Mouse (Mus musculus) ZHBTc4 (cell line): Measurements from ENCODE around the gene Morc2a.
"Not testable (repeated sequence)": the region's sequence is repeated elsewhere in the genome, so short reads cannot be mapped to it uniquely, and the experiment has no call there.

ENCODE experiments used
- DNase-seq: peaks from one replicate; pipeline ENCODE4 v3.0.0-alpha.2; 2011; ENCODE audit warnings: low read depth, low spot score

Morc2a gene

GRCm38 (mm10) chr11:3648964-3649841, at the start of gene Morc2a:
Gene Morc2a, plus strand, starts transcription at chr11:3649191.
- DNase-seq = peak; percentile 100

DNA sequence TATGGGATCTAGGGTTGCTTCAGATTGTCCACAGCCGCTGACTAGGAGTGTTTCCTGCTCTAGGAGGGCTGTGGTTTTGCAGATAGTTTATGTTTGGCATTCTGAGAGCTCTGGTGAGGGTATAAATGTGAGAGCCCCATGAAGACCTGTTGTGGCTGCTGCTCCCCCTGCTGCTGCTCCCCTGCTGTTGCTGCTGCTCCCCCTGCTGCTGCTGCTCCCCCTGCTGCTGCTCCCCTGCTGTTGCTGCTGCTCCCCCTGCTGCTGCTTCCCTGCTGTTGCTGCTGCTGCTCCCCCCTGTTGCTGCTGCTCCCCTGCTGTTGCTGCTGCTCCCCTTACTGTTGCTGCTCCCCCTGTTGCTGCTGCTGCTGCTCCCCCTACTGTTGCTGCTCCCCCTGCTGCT, 47.0 kb upstream of the Morc2a start:
- not testable (repeated sequence) for DNase-seq

DNA sequence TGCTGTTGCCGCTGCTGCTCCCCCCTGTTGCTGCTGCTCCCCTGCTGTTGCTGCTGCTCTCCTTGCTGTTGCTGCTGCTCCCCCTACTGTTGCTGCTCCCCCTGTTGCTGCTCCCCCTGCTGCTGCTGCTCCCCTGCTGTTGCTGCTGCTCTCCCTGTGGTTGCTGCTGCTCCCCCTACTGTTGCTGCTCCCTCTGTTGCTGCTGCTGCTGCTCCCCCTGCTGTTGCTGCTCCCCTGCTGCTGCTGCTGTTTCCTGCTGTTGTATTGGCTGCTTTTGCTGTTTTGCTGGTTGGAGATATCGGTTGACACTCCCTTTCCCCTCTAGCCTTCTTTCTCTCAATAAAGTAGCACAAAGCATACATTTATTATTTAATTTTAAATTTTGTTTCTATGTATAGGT, 46.3 kb upstream of the Morc2a start:
- not testable (repeated sequence) for DNase-seq

GRCm38 (mm10) chr11:3606456-3606855, 42.5 kb upstream of the Morc2a start:
- no peak for DNase-seq

DNA sequence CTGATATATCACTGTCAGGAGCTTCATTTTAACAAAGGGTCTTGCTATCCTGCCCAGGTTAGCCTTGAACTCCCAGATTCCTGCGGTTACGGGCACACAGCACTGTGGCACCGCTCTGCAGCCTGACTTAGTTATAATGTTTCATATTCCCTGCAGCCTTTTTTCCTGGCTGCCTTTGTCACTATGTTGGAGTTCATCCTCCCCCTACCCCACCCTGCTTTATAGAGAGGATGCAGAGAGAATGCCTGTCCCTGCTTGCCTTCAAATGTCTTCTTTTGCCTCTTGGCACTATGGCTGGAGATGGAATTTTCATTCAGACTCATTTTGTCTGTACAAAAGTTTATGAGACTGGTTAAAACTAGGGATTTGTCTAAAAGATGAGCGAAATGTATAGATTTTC, 33.4 kb upstream of the Morc2a start:
- DNase-seq = no peak

- no peak for DNase-seq
Observed at GRCm38 (mm10) chr11:3622826-3623225, 26.2 kb upstream of the Morc2a start.

GRCm38 (mm10) chr11:3624391-3625027, 24.5 kb upstream of the Morc2a start:
- no peak for DNase-seq

- DNase-seq = peak; percentile 50
Observed at GRCm38 (mm10) chr11:3628999-3629491, 19.9 kb upstream of the Morc2a start.

- not testable (repeated sequence) for DNase-seq
Observed at GRCm38 (mm10) chr11:3633269-3633668, 15.7 kb upstream of the Morc2a start.

- peak; percentile 27 for DNase-seq
Observed at GRCm38 (mm10) chr11:3647688-3648087, 1.3 kb upstream of the Morc2a start.

DNA sequence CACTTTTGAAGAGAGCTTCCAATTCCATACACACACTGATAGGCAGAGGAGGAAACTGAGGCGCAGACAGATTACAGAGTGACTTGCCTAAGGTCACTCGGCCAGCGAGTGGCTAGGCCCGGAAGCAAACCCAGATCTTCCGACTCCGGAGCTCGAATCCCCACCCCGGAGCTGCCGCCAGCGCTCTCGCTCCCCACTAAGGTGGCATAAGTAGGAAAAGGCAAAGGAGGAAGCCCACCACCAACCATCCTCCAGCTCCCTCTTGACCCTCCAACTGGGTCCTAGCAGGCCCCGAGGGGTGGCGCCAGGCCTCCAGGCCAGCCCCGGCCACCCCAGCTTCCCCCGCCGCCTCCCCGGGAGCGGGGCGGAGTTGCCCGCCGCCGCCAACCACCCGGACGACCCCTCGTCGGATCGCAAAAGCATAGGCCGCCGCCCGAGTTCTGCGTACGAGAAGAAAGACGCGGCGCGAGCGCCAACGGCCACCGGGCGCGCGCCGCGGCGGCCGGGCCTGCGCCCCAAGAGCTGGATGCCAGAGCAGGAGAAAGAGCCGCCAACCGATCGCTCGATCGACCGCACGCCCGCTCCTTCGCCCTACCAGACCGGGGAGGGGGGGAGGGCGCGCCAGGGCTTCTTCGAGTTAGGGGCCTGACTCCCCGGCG, 557 bp upstream of the Morc2a start:
- DNase-seq = peak; percentile 46

DNA sequence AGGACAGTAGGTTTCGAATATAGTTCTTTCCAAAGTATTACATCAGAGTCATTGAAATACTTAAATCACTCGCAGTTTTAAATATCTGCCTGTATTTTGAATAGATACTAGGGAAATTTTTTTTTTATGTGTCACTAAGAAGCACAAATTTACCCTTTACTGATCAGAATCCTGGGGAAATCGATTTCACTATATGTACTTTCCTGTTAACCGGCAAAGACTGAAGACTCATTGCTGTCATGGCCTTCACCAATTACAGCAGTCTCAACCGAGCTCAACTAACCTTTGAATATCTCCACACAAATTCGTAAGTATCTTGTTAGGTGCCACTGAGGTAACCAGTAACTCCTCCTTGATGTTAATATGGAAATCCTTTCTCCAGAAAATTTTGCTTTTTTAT, 1.1 kb downstream of the Morc2a start:
- DNase-seq = no peak

DNA sequence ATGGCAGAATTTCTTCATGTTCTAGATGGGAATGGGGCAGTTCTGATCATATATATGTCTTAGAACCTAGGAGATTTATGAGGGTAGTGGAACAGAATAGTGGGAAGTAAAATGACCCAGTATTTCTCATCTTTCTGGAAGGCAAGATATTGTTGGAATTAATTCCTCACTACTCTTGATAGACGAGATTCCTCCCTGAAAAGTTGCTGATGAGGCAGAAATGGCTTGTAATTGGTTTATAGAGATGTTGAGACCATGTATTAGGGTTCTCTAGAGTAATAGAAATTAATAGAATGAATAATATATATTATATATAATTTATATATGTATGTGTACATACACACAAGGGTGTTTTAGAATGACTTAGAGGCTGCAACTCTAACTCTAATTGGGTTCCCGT, 13.0 kb downstream of the Morc2a start:
- DNase-seq = no peak

DNA sequence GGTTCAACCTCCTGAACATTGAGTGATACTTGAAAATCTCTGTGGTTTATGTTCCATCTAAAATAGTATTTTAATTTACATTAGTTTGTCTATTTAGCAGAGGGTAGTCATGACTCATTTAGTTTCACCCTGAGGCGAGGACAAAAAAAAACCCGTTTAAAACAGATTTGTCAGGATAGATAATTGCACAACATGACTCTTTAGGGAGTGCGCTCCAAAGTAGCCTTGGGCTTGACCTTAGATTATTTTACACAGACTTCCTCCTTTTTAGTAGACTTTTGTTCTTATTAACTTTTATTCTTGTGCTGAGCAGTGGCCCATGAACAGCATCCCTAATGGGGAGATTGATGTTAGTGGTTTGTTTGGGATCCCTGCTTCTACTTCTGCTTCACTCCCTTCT, 18.5 kb downstream of the Morc2a start:
- DNase-seq = no peak

GRCm38 (mm10) chr11:3668768-3669167, 19.8 kb downstream of the Morc2a start:
- DNase-seq = no peak

DNA sequence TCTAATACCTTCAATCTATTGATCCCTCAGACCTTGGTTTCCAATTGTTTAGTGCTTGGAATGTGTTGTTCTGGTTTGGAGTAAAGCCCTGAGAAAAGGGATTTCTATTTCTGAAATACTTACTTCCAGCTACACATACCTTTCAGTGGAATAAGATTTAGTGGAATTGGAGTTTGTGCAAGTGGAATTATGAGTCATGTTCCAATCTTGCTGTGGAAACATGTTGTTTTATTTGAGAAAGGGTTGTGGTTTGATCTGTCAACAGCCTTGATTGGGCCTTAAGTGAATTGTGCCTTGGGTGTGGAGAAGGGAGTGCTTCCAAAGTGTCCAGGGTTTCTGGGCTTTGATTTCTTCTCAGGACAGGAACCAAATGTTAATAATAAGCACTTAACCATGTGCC, 20.9 kb downstream of the Morc2a start:
- no peak for DNase-seq

- DNase-seq = peak; percentile 7
Observed at GRCm38 (mm10) chr11:3671000-3671628, 22.1 kb downstream of the Morc2a start.

DNA sequence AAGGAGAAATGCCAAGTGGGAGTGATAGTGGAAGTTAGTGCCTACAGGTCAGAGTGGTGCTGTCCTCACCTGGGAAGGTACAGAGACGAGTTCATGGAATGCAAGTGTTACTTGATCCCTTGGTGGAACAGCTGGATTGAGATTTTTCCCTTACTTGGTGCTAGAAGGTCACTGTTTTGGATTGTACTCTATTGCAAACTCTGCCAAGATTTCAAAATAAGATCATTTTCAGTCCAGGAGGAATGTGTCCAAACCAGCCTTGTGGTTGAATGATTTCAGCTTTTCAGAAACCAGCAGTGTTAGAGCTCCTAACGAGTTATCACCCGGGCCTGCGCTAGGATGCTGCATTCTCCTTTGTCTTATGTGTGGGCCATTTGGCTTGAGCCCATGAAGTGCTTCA, 25.6 kb downstream of the Morc2a start:
- DNase-seq = no peak

DNA sequence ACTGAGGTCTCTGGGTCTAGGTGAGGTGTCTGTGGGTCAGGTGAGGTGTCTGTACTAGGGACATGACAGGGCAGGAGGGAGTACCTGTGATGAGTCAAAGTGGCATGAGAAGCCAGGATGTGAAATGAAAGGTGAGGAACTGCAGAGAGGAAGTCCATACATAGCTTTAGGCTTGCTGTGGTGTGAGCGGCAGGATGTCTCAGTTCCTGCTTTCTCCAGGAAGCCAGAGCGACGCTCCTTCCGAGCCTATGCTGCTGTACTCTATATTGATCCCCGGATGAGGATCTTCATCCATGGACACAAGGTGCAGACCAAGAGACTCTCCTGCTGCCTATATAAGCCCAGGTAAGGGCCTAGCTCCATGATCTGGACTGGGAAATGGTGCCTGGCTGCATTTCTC, 27.4 kb downstream of the Morc2a start:
- no peak for DNase-seq

GRCm38 (mm10) chr11:3677204-3677603, 28.2 kb downstream of the Morc2a start:
- no peak for DNase-seq

- DNase-seq = no peak
Observed at GRCm38 (mm10) chr11:3679771-3680170, 30.8 kb downstream of the Morc2a start.

GRCm38 (mm10) chr11:3683696-3684095, 34.7 kb downstream of the Morc2a start:
- no peak for DNase-seq
